Mouse (Mus musculus) neural tube, embryonic 14.5 days (tissue): ENCODE data around the gene Rhobtb1. TPM values are rescaled to one million over a fixed set of nuclear protein-coding genes. Genes with fewer than 3 reads are reported as not detected.

ENCODE experiments used
- ATAC-seq: fragments of 200-750 bp; cut with Nextera tagmentation; 2 replicates; pipeline ENCODE4 v1.8.0; 2017; ENCODE audit warnings: low read depth, mild to moderate bottlenecking, moderate TSS enrichment, moderate library complexity
- H3K27ac ChIP-seq: fragments of 300-500 bp; sonication (generic); 2 replicates; pipeline ENCODE4 v1.5.1; 2014; ENCODE audit warnings: low read depth, mild to moderate bottlenecking, control low read depth, low read length, moderate library complexity, mixed read lengths
- H3K27me3 ChIP-seq: fragments of 300-500 bp; sonication (generic); 2 replicates; pipeline ENCODE4 v1.6.1; 2014; ENCODE audit warnings: low read length; ENCODE audit not compliant: control insufficient read depth, insufficient read depth
- H3K36me3 ChIP-seq: fragments of 300-500 bp; sonication (generic); 2 replicates; pipeline ENCODE4 v1.6.1; 2014; ENCODE audit warnings: low read length, mixed read lengths; ENCODE audit not compliant: control insufficient read depth, insufficient read depth
- H3K4me1 ChIP-seq: fragments of 300-500 bp; sonication (generic); 2 replicates; pipeline ENCODE4 v1.6.1; 2014; ENCODE audit warnings: low read length; ENCODE audit not compliant: control insufficient read depth, insufficient read depth
- H3K4me2 ChIP-seq: fragments of 300-500 bp; sonication (generic); 2 replicates; pipeline ENCODE4 v1.6.1; 2014; ENCODE audit warnings: mild to moderate bottlenecking, low read depth, low read length, control low read depth
- H3K4me3 ChIP-seq: fragments of 300-500 bp; sonication (generic); 2 replicates; pipeline ENCODE4 v1.5.1; 2014; ENCODE audit warnings: low read depth, low read length, control low read depth, mixed read lengths
- H3K9ac ChIP-seq: fragments of 300-500 bp; sonication (generic); replicated peaks from 2 replicates; pipeline ENCODE4 v1.6.1; 2014; ENCODE audit warnings: low read depth, mild to moderate bottlenecking, control low read depth, low read length, mixed read lengths
- H3K9me3 ChIP-seq: fragments of 300-500 bp; sonication (generic); 2 replicates; pipeline ENCODE4 v1.6.1; 2016; ENCODE audit warnings: low read length; ENCODE audit not compliant: control insufficient read depth
- WGBS: fragments of 180-500 bp; shearing (Covaris S2); extraction: QIAGEN DNeasy Blood & Tissue Kit; methylation state at CpG from one replicate; pipeline ENCODE4 v1.1.7; 2014; 5-methylcytosine and 5-hydroxymethylcytosine counted together
- polyA plus RNA-seq: library from polyadenylated mRNA; unstranded; fragments of >200 nt; fragmentation: Nextera tagmentation; extraction: Ambion mirVana; gene quantifications from 2 replicates; pipeline ENCODE4 v1.2.1, GENCODE M21; 2014

The Rhobtb1 gene
- 17.3 TPM in 2 replicates for polyA plus RNA-seq

DNA sequence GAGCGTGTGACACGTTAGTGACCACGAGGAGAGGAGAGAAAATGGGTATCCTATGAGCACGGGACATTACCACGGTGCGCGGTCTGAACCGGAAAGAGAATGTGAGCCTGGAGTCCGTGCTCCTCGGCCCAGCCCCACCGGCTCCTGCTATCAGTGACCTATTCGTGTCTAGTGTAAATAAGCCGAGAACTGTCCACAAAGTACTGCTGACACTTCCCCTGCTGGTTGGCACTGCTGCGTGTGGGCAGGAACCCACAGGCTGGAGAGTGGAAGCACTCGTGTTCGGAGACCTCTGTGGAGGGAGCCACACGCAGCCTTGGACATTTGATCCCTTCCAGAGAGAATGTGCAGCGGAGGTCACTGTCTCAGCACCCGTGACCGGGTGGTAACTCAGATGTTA lies at the start of gene Rhobtb1:
Gene Rhobtb1, plus strand, starts transcription at position 390 of the 400 bp plus-strand sequence.
- Histone ChIP-seq H3K4me2 (no peak within 1 kb of the TSS), H3K27me3 (no peaks in the 10 kb centered on the region), H3K9me3 (no peaks in the 10 kb centered on the region), H3K9ac (no peak within 1 kb of the TSS), H3K4me1 (no peaks in the 10 kb centered on the region), H3K27ac (no peak within 1 kb of the TSS), H3K36me3 (no peaks in the 10 kb centered on the region), H3K4me3 (no peak within 1 kb of the TSS)
- 90% methylated on average over 20 of the region's 20 CpGs for WGBS
- ATAC-seq, result no peak

DNA sequence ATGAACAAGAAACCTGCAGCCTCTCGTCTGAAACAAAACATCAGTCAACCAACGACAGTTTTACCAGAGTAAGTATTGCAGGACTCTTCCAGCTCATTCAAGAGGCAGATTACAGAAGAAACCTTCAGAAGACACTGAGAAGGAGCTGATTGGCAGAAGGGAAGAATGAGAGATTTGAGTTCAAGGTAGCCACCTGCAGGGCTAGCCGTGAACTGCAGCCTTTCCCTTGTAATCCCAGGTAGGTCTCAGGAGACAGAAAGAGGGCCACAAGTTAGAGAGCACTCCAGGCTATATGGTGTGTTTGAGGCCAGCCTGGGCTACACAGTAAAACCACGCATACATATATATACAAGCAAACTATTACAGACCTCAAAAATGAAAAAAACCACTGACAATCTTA lies 49.2 kb upstream of the Rhobtb1 start:
- Histone ChIP-seq H3K4me1 (0 out of 2 replicates have a peak, but pooled peaks cover 4% of the 10 kb centered on the region), H3K27ac (no peak overlapping the region), H3K4me3 (no peak overlapping the region), H3K9me3 (no peaks in the 10 kb centered on the region), H3K27me3 (no peaks in the 10 kb centered on the region), H3K9ac (no peak overlapping the region), H3K36me3 (no peaks in the 10 kb centered on the region), H3K4me2 (no peak overlapping the region)
- no peak for ATAC-seq
- WGBS, result 87% methylated on average over 4 of the region's 4 CpGs

DNA sequence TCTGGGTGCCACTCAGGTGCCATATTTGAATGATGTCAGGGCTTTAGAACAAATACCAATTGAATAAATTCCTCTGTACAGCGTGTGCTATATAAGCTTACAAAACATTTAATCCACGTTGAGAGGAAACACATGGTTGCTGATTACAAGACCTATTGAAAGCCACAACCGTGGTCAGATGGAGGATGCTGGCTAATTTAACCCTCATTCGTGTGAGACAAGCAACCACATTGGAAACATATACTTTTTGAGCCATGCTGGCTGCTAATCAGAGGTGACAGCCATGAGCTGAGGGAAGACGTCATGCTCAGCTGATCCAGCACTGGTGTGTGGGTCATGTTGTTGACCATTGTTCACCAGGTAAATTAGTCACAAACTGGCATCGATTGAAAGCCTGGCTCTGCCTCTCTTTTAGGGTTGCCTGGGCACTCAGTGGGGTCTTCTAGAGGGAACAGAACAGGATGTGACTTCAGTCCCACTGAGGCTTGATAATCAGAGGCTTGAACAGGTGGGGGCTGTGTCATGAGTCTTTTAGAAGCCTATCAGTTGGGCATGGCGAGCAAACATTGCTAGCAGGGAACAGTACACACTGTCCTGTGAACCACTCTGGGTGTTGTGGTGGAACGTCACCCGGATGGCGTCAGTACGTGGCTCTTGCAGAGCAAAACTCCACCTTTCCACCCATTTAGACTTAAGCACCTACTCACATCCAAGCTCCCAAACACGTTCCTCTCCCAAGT lies 46.9 kb upstream of the Rhobtb1 start:
- Histone ChIP-seq H3K9me3 (no peaks in the 10 kb centered on the region), H3K4me2 (no peak overlapping the region), H3K4me1 (no peaks in the 10 kb centered on the region), H3K36me3 (no peaks in the 10 kb centered on the region), H3K9ac (no peak overlapping the region), H3K27ac (no peak overlapping the region), H3K4me3 (no peak overlapping the region), H3K27me3 (no peaks in the 10 kb centered on the region)
- ATAC-seq, result no peak
- 88% methylated on average over 12 of the region's 12 CpGs for WGBS

DNA sequence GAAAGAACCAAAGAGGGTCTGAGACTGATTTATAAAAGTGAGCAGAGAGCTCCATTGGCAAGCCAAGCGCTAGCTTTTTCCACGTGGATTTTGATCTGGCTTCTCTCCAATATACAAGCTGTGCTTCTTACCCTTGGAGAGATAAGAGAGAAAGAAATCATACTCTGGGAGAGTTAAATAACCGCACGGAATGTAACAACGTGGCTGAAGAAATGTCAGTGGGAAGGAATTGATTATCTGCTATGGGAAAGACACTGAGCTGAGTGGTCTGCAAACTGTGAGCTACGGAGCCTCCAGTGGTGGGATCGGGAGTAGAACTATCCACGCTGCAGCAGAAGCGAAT lies 46.4 kb upstream of the Rhobtb1 start:
- no peaks in the 10 kb centered on the region for H3K9me3 ChIP-seq
- H3K9ac ChIP-seq, result no peak overlapping the region
- 72% methylated on average over 9 of the region's 9 CpGs for WGBS
- H3K27me3 ChIP-seq, result no peaks in the 10 kb centered on the region
- no peak overlapping the region for H3K4me2 ChIP-seq
- H3K36me3 ChIP-seq, result no peaks in the 10 kb centered on the region
- H3K4me3 ChIP-seq, result no peak overlapping the region
- no peak for ATAC-seq
- H3K27ac ChIP-seq, result no peak overlapping the region
- no peaks in the 10 kb centered on the region for H3K4me1 ChIP-seq

DNA sequence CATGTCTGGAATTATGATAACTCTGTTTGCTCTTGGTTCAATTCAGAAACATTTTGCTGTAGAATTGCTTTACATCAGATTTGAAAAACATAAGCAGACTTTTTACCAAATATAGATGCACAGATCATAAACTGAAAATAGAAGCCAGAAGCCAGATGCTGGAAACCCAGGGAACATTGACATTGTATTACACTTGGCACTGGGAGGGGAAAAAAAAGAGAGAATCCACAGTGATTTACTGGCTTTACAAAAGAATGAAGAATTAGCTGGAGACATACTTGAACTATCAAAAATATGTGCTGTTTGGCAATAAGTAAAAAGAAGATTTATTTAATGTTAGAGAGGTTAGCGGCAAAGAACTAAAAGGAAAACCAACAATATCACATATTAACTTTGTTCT lies 44.4 kb upstream of the Rhobtb1 start:
- no peak overlapping the region for H3K4me2 ChIP-seq
- no peaks in the 10 kb centered on the region for H3K9me3 ChIP-seq
- no peak overlapping the region for H3K27ac ChIP-seq
- no peak for ATAC-seq
- no peaks in the 10 kb centered on the region for H3K36me3 ChIP-seq
- WGBS, result 74% methylated on average over 1 of the region's 1 CpGs
- no peak overlapping the region for H3K9ac ChIP-seq
- no peaks in the 10 kb centered on the region for H3K4me1 ChIP-seq
- H3K27me3 ChIP-seq, result no peaks in the 10 kb centered on the region
- no peak overlapping the region for H3K4me3 ChIP-seq

DNA sequence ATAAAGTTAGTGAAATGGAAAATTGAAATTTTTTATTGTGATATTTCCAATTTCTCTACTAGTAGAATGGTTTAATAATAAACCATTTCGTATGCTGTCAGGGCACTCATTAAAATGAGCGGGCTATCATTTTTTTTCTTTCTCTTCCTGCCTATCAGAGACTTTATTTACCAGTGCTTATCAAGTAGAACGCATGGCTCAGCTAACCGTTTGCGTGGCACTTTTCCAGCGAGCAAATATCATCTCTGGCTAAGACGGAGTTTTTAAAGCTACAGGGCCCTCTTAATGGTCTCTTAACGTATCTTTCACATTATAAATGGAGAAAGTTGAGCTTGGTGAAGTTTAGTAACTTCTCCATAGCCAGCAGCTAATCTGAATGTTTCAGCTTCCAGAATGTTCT lies 44.0 kb upstream of the Rhobtb1 start:
- Histone ChIP-seq H3K27ac (no peak overlapping the region), H3K9me3 (no peaks in the 10 kb centered on the region), H3K4me3 (no peak overlapping the region), H3K9ac (no peak overlapping the region), H3K4me1 (no peaks in the 10 kb centered on the region), H3K4me2 (no peak overlapping the region), H3K27me3 (no peaks in the 10 kb centered on the region), H3K36me3 (no peaks in the 10 kb centered on the region)
- WGBS, result 61% methylated on average over 8 of the region's 8 CpGs
- no peak for ATAC-seq

DNA sequence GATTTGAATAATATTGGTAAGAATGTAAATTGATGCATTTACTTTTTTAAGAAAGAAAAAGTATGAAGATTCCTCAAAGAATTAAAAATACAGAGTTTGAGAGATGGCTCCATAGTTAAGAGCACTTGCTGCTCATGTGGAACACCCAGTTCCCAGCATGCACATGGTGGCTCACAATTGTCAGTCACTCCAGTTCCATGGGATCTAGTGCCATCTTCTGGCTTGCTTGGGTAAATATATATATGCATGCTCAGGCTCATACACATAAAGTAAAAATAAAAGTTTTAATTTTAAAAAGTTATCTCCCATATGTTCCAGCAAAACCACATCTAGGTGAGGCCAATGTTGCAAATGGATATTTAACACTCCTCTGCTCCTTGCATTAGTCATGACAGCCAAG lies 36.9 kb upstream of the Rhobtb1 start:
- Histone ChIP-seq H3K9me3 (no peaks in the 10 kb centered on the region), H3K9ac (no peak overlapping the region), H3K36me3 (no peaks in the 10 kb centered on the region), H3K4me2 (no peak overlapping the region), H3K27ac (no peak overlapping the region), H3K4me3 (no peak overlapping the region), H3K27me3 (no peaks in the 10 kb centered on the region), H3K4me1 (no peaks in the 10 kb centered on the region)
- ATAC-seq, result no peak

DNA sequence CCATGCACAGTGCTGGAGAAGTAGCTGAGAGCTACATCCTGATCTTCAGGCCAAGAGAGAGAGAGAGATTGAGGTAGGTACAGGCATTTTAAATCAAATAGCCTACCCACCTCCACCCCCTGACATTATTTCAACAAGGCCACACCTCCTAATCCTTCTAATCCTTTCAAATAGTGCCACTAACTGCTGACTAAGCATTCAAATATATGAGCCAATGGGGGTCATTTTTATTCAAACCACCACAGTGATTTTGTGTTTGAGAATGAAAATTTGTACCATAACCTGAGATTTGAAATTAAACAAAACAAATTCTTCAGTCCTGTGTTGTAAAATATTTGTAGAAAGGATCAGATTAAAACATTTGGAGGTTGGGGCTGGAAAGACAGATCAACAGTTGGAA lies 33.2 kb upstream of the Rhobtb1 start:
- Histone ChIP-seq H3K27me3 (no peaks in the 10 kb centered on the region), H3K27ac (no peak overlapping the region)
- no peak for ATAC-seq

DNA sequence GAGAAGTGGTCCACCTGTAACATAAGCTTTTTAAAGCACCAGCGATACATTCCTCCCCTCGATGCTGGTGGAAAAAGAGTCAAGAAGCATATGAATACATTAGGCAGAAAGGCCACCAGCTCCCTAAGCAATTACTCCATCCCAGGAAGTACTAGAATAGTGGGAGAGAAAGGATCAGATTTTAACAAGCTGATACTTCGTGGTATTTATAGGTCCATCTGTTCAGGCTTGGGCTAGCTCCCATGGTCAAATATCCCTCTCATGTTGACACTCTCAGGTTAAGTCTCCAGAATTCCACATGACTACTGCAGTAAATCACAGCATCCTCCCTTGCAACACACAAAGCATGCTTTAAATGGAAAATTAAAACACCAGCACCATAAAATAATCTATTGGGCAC lies 32.3 kb upstream of the Rhobtb1 start:
- no peaks in the 10 kb centered on the region for H3K27me3 ChIP-seq
- no peaks in the 10 kb centered on the region for H3K36me3 ChIP-seq
- H3K4me3 ChIP-seq, result no peak overlapping the region
- H3K9me3 ChIP-seq, result no peaks in the 10 kb centered on the region
- H3K9ac ChIP-seq, result no peak overlapping the region
- no peak overlapping the region for H3K27ac ChIP-seq
- ATAC-seq, result no peak
- no peak overlapping the region for H3K4me2 ChIP-seq
- H3K4me1 ChIP-seq, result no peaks in the 10 kb centered on the region
- 78% methylated on average over 3 of the region's 3 CpGs for WGBS

More for the DNA sequence above, 33.2 kb upstream of the Rhobtb1 start:
- Histone ChIP-seq H3K9ac (no peak overlapping the region), H3K4me2 (no peak overlapping the region), H3K36me3 (no peaks in the 10 kb centered on the region), H3K9me3 (no peaks in the 10 kb centered on the region), H3K4me1 (no peaks in the 10 kb centered on the region), H3K4me3 (no peak overlapping the region)
